Mouse (Mus musculus) C2C12 (cell line): ENCODE results near the gene Dst. TPM values are rescaled to one million over a fixed set of nuclear protein-coding genes. Genes with fewer than 3 reads are reported as not detected.

Experiments
- H3K27me3 ChIP-seq: one replicate; pipeline ENCODE4 v1.6.1; 2011; ENCODE audit not compliant: control insufficient read depth, insufficient read depth, insufficient read length
- H3K36me3 ChIP-seq: one replicate; pipeline ENCODE4 v1.6.1; 2011; ENCODE audit not compliant: control insufficient read depth, insufficient read depth
- H3K4me3 ChIP-seq: one replicate; pipeline ENCODE4 v1.5.1; 2011; ENCODE audit warnings: mild to moderate bottlenecking, control low read depth; ENCODE audit not compliant: poor library complexity, insufficient read depth, severe bottlenecking
- H3K79me2 ChIP-seq: one replicate; pipeline ENCODE4 v1.6.1; 2011; ENCODE audit not compliant: control insufficient read depth, insufficient read depth
- H3K79me3 ChIP-seq: one replicate; pipeline ENCODE4 v1.6.1; 2011; ENCODE audit warnings: low read depth, control low read depth
- H3ac ChIP-seq: one replicate; pipeline ENCODE3; 2011; ENCODE audit warnings: low read depth; ENCODE audit not compliant: control insufficient read depth, insufficient read length
- CEBPB ChIP-seq: IDR thresholded peaks from one replicate; pipeline ENCODE4 v1.6.1; 2011; ENCODE audit warnings: low read depth, mild to moderate bottlenecking, control low read depth, moderate library complexity
- CTCF ChIP-seq: IDR thresholded peaks from one replicate; pipeline ENCODE4 v1.5.1; 2011; ENCODE audit not compliant: control insufficient read depth, insufficient read depth, insufficient read length
- FOSL1 ChIP-seq: IDR thresholded peaks from one replicate; pipeline ENCODE4 v1.8.0; 2011; ENCODE audit warnings: mild to moderate bottlenecking, low read length; ENCODE audit not compliant: poor library complexity, insufficient read depth, severe bottlenecking
- MAX ChIP-seq: IDR thresholded peaks from one replicate; pipeline ENCODE4 v1.6.1; 2011; ENCODE audit warnings: mild to moderate bottlenecking, control low read depth
- MYOD1 ChIP-seq: IDR thresholded peaks from one replicate; pipeline ENCODE4 v1.6.1; 2011; ENCODE audit warnings: low read depth; ENCODE audit not compliant: control insufficient read depth, insufficient read length
- MYOG ChIP-seq: IDR thresholded peaks from one replicate; pipeline ENCODE4 v1.6.1; 2011; ENCODE audit not compliant: control insufficient read depth, insufficient read length; ENCODE audit errors: extremely low read depth
- USF1 ChIP-seq: IDR thresholded peaks from one replicate; pipeline ENCODE4 v1.6.1; 2011; ENCODE audit warnings: low read depth, mild to moderate bottlenecking, control low read depth, moderate library complexity
- polyA plus RNA-seq: library from polyadenylated mRNA; unstranded; fragments of >200 nt; fragmentation: generic; extraction: Trizol; gene quantifications from one replicate; pipeline ENCODE4 v1.2.1, GENCODE M21; 2012; ENCODE audit warnings: missing spikeins

Gene Dst
- polyA plus RNA-seq, 1 experiment: 26.5 TPM

GRCm38 (mm10) chr1:34288181-34288580, 380.2 kb downstream of the Dst start:
- Histone ChIP-seq H3K27me3 (no peaks in the 10 kb centered on the region), H3K79me3 (no peaks in the 10 kb centered on the region), H3K36me3 (peaks cover 58% of the 10 kb centered on the region), H3K79me2 (no peaks in the 10 kb centered on the region), H3K4me3 (no peak overlapping the region), H3ac (no peak overlapping the region)
- TF ChIP-seq USF1 (no peak), CTCF (no peak), CEBPB (no peak), MAX (no peak), MYOD1 (no peak), FOSL1 (no peak)

- H3K79me2 ChIP-seq: no peaks in the 10 kb centered on the region
- no peaks in the 10 kb centered on the region for H3K79me3 ChIP-seq
- no peak for TF ChIP-seq FOSL1
- no peak for TF ChIP-seq MAX
- no peak for TF ChIP-seq CTCF
- TF ChIP-seq CEBPB: no peak
- TF ChIP-seq MYOD1: no peak
- TF ChIP-seq USF1: no peak
- no peak for TF ChIP-seq MYOG
- peaks cover 52% of the 10 kb centered on the region for H3K36me3 ChIP-seq
- no peak overlapping the region for H3K4me3 ChIP-seq
- H3ac ChIP-seq: no peak overlapping the region
- no peaks in the 10 kb centered on the region for H3K27me3 ChIP-seq
Measured at GRCm38 (mm10) chr1:34288721-34289471, 380.9 kb downstream of the Dst start.

GRCm38 (mm10) chr1:34289472-34289748, 381.4 kb downstream of the Dst start:
- Histone ChIP-seq H3K27me3 (no peaks in the 10 kb centered on the region), H3K79me3 (no peaks in the 10 kb centered on the region), H3K79me2 (no peaks in the 10 kb centered on the region), H3ac (no peak overlapping the region), H3K4me3 (no peak overlapping the region), H3K36me3 (peaks cover 51% of the 10 kb centered on the region)
- no peak for TF ChIP-seq FOSL1
- TF ChIP-seq MYOD1: no peak

- H3K36me3 ChIP-seq: peaks cover 55% of the 10 kb centered on the region
Measured at GRCm38 (mm10) chr1:34290321-34290720, 382.3 kb downstream of the Dst start.

GRCm38 (mm10) chr1:34293198-34293597, 385.2 kb downstream of the Dst start:
- Histone ChIP-seq H3K79me2 (no peaks in the 10 kb centered on the region), H3K79me3 (no peaks in the 10 kb centered on the region), H3K36me3 (peaks cover 61% of the 10 kb centered on the region), H3K27me3 (no peaks in the 10 kb centered on the region), H3K4me3 (no peak overlapping the region), H3ac (no peak overlapping the region)
- no peak for TF ChIP-seq CTCF
- no peak for TF ChIP-seq CEBPB
- no peak for TF ChIP-seq MAX
- no peak for TF ChIP-seq MYOD1
- TF ChIP-seq MYOG: no peak
- TF ChIP-seq USF1: no peak
- TF ChIP-seq FOSL1: no peak

More at GRCm38 (mm10) chr1:34290321-34290720, 382.3 kb downstream of the Dst start:
- Histone ChIP-seq H3K4me3 (no peak overlapping the region), H3K27me3 (no peaks in the 10 kb centered on the region), H3K79me3 (no peaks in the 10 kb centered on the region), H3ac (no peak overlapping the region), H3K79me2 (no peaks in the 10 kb centered on the region)
- no peak for TF ChIP-seq MYOD1
- no peak for TF ChIP-seq CEBPB
- TF ChIP-seq FOSL1: no peak
- TF ChIP-seq MYOG: no peak
- no peak for TF ChIP-seq USF1
- no peak for TF ChIP-seq MAX
- TF ChIP-seq CTCF: no peak

- Histone ChIP-seq H3K27me3 (no peaks in the 10 kb centered on the region), H3ac (no peak overlapping the region), H3K79me2 (no peaks in the 10 kb centered on the region), H3K4me3 (no peak overlapping the region), H3K36me3 (peaks cover 75% of the 10 kb centered on the region), H3K79me3 (no peaks in the 10 kb centered on the region)
- no peak for TF ChIP-seq MYOD1
- no peak for TF ChIP-seq MAX
- no peak for TF ChIP-seq MYOG
- no peak for TF ChIP-seq USF1
- no peak for TF ChIP-seq FOSL1
- TF ChIP-seq CEBPB: no peak
- TF ChIP-seq CTCF: no peak
Measured at GRCm38 (mm10) chr1:34297636-34298035, 389.6 kb downstream of the Dst start.
